20 mouse cellular contexts compared by ENCODE assay signal in genomic region chr3:28681866-28682265, GRCm38 (mm10). TPM values are rescaled to one million over a fixed set of nuclear protein-coding genes. Genes with fewer than 3 reads are reported as not detected.
A peak's percentile ranks its signal among the peaks of the same experiment; 100 is the strongest.
DNase-seq lines count a peak whose midpoint lies in the region; ATAC-seq and TF ChIP-seq lines count a peak whose summit lies in the region.
"Had no signal": no experiment of that assay in that cellular context is flagged by ENCODE, and none has a peak within 500 bp of the region (broad histone marks: within the 10 kb centered on the region; RNA-seq: fewer than 3 reads in every experiment).

No protein-coding gene starts in this region.

- no peaks in the 10 kb centered on the region for H3K27me3 ChIP-seq in heart, adult 2 months (ENCODE audit: control insufficient read depth, insufficient read depth, low read length)
- H3K27me3 ChIP-seq in intestine, postnatal 0 days (replicated peaks; ENCODE audit: control insufficient read depth, insufficient read depth, low read length) = no peaks in the 10 kb centered on the region
- no peaks in the 10 kb centered on the region for H3K27me3 ChIP-seq in hindbrain, embryonic 13.5 days
- no peaks in the 10 kb centered on the region for H3K27me3 ChIP-seq in cerebellum, adult 2 months (ENCODE audit: control insufficient read depth, insufficient read depth, low read length)
- H3K27me3 ChIP-seq: limb, embryonic 15.5 days; midbrain, embryonic 12.5 days had no signal

- no peak overlapping the region for H3K4me2 ChIP-seq in intestine, postnatal 0 days (replicated peaks; ENCODE audit: low read depth)
- H3K4me2 ChIP-seq in hindbrain, embryonic 13.5 days = no peak overlapping the region
- H3K4me2 ChIP-seq: hindbrain, embryonic 14.5 days; limb, embryonic 15.5 days; midbrain, embryonic 12.5 days had no signal

- intact Hi-C loops in heart, adult 2 months (cut with DNase I) = no loop called here

- peak; percentile 81 for DNase-seq in heart, adult 11 months
- no peak for DNase-seq in heart, adult 2 months
- peak; percentile 40 to 66 for DNase-seq in kidney, postnatal 36 days
- peak; percentile 21 for DNase-seq in mesoderm, embryonic 11.5 days (ENCODE audit: low read depth, low spot score)
- DNase-seq in layer of hippocampus, adult 8-10 months (ENCODE audit: low spot score in 2 of 2) = no peak
- DNase-seq in cerebellum, adult 2 months = no peak
- DNase-seq: adrenal gland, postnatal 10 days; cerebellum, adult 11-12 months; gastrocnemius, postnatal 14 days; heart, postnatal 10 days; thymus, adult 2 months had no signal

- no peaks in the 10 kb centered on the region for H3K79me2 ChIP-seq in heart, adult 2 months (replicated peaks; ENCODE audit: control insufficient read depth, insufficient read depth, low read length)

- H3K4me3 ChIP-seq in heart, adult 2 months = no peak overlapping the region
- H3K4me3 ChIP-seq in intestine, postnatal 0 days (ENCODE audit: low read depth, low read length) = no peak overlapping the region
- no peak overlapping the region for H3K4me3 ChIP-seq in hindbrain, embryonic 13.5 days
- no peak overlapping the region for H3K4me3 ChIP-seq in cerebellum, adult 2 months (replicated peaks; ENCODE audit: insufficient read depth, low read depth, low read length)
- H3K4me3 ChIP-seq: heart, embryonic 10.5 days; limb, embryonic 15.5 days; midbrain, embryonic 12.5 days had no signal

- no peak overlapping the region for H3K27ac ChIP-seq in heart, adult 2 months
- no peak overlapping the region for H3K27ac ChIP-seq in intestine, postnatal 0 days (ENCODE audit: low read depth, low read length)
- no peak overlapping the region for H3K27ac ChIP-seq in hindbrain, embryonic 13.5 days
- no peak overlapping the region for H3K27ac ChIP-seq in cerebellum, adult 2 months (ENCODE audit: insufficient read depth, low read length)
- H3K27ac ChIP-seq: heart, embryonic 10.5 days; hindbrain, embryonic 14.5 days; limb, embryonic 15.5 days; midbrain, embryonic 12.5 days had no signal

- no peak overlapping the region for H3K9ac ChIP-seq in heart, adult 2 months (ENCODE audit: low read depth, low read length)
- no peak overlapping the region for H3K9ac ChIP-seq in intestine, postnatal 0 days (ENCODE audit: low read depth, low read length)
- H3K9ac ChIP-seq in hindbrain, embryonic 13.5 days = no peak overlapping the region
- H3K9ac ChIP-seq: hindbrain, embryonic 14.5 days; limb, embryonic 15.5 days; midbrain, embryonic 12.5 days had no signal

- H3K36me3 ChIP-seq in heart, adult 2 months (ENCODE audit: control insufficient read depth, insufficient read depth, low read length) = no peaks in the 10 kb centered on the region
- H3K36me3 ChIP-seq in intestine, postnatal 0 days (ENCODE audit: control insufficient read depth, insufficient read depth) = no peaks in the 10 kb centered on the region
- no peaks in the 10 kb centered on the region for H3K36me3 ChIP-seq in hindbrain, embryonic 13.5 days
- H3K36me3 ChIP-seq: heart, embryonic 10.5 days; limb, embryonic 15.5 days; midbrain, embryonic 12.5 days had no signal

- 43% methylated on average over 6 of the region's 6 CpGs for WGBS in heart, adult 2 months
- 24% methylated on average over 6 of the region's 6 CpGs for WGBS in intestine, postnatal 0 days
- whole genome bisulfite sequencing in hindbrain, embryonic 13.5 days = 35% methylated on average over 6 of the region's 6 CpGs
- WGBS in cerebellum, adult 2 months = 45% methylated on average over 6 of the region's 6 CpGs

- TF ChIP-seq CTCF in heart, adult 2 months (IDR thresholded peaks at IDR 0.05) = no peak
- no peak for TF ChIP-seq CTCF in intestine, postnatal 0 days (IDR thresholded peaks at IDR 0.05; ENCODE audit: low read depth)
- no peak for TF ChIP-seq CTCF in cerebellum, adult 2 months (IDR thresholded peaks at IDR 0.05; ENCODE audit: borderline replicate concordance, insufficient read depth, low read depth, low read length)

- TF ChIP-seq POLR2A in heart, adult 2 months (IDR thresholded peaks at IDR 0.05; ENCODE audit: insufficient read depth, low read depth, low read length) = no peak
- no peak for TF ChIP-seq POLR2A in cerebellum, adult 2 months (IDR thresholded peaks at IDR 0.05; ENCODE audit: borderline replicate concordance, insufficient read depth, low read length)

- no peaks in the 10 kb centered on the region for H3K9me3 ChIP-seq in intestine, postnatal 0 days (ENCODE audit: control insufficient read depth)
- H3K9me3 ChIP-seq in hindbrain, embryonic 13.5 days = no peaks in the 10 kb centered on the region
- H3K9me3 ChIP-seq: heart, embryonic 10.5 days; limb, embryonic 15.5 days; midbrain, embryonic 12.5 days had no signal

- TF ChIP-seq EP300 in heart, adult 2 months (IDR thresholded peaks at IDR 0.05; ENCODE audit: insufficient read depth, low read depth, low read length) = no peak

- no peaks in the 10 kb centered on the region for H3K4me1 ChIP-seq in heart, adult 2 months (ENCODE audit: control insufficient read depth, insufficient read depth, low read length)
- peaks cover 4% of the 10 kb centered on the region; the same call in 1 of the 2 replicates for H3K4me1 ChIP-seq in intestine, postnatal 0 days (replicated peaks; ENCODE audit: control insufficient read depth, insufficient read depth, low read length)
- H3K4me1 ChIP-seq in hindbrain, embryonic 13.5 days (replicated peaks) = peaks cover 7% of the 10 kb centered on the region; the same call in 1 of the 2 replicates
- H3K4me1 ChIP-seq in cerebellum, adult 2 months (ENCODE audit: control insufficient read depth, insufficient read depth, low read length) = no peaks in the 10 kb centered on the region
- H3K4me1 ChIP-seq: limb, embryonic 15.5 days; midbrain, embryonic 12.5 days had no signal

- peak; percentile 81 for ATAC-seq in intestine, postnatal 0 days
- no peak for ATAC-seq in hindbrain, embryonic 13.5 days (ENCODE audit: low FRiP score)

RNA-seq across cellular contexts. Expression of gene Slc2a2, which starts 15.8 kb away (rescaled TPM):
- total RNA-seq in heart, adult 2 months (2021) = under 1 TPM in 1 of 2 experiments, not detected in 1; 0.05 TPM
- 0.14 and 0.35 TPM in 2 replicates for polyA plus RNA-seq in heart, adult 2 months (2012; rRNA removed)
- 106 TPM in 2 replicates for polyA plus RNA-seq in intestine, postnatal 0 days (2015; fragmentation: Nextera tagmentation; extraction: Ambion mirVana)
- 0.04 TPM in 1 of 2 replicates, not detected in the other for polyA plus RNA-seq in hindbrain, embryonic 13.5 days (2015; fragmentation: Nextera tagmentation; extraction: Ambion mirVana)
- total RNA-seq in layer of hippocampus, adult 8-10 months (2022) = under 1 TPM in 1 of 4 experiments, not detected in 3; 0.07 TPM
- polyA plus RNA-seq in cerebellum, adult 2 months (2012; rRNA removed) = 0.08 and 0.10 TPM in 2 replicates
- total RNA-seq: gastrocnemius, postnatal 14 days; layer of hippocampus, postnatal 10 days; left cerebral cortex, postnatal 14 days had no signal
- polyA plus RNA-seq: embryonic facial prominence, embryonic 14.5 days had no signal

Comparison
In these comparisons a context has a peak if more than half of its experiments do, and no peak if none do; other contexts are left out.
1. DNase-seq: peak in heart, adult 11 months (single experiment), kidney, postnatal 36 days (2 of 2) and mesoderm, embryonic 11.5 days (single experiment); none in heart, adult 2 months (0 of 2), layer of hippocampus, adult 8-10 months (0 of 2) and cerebellum, adult 2 months (0 of 2).
2. RNA of gene Slc2a2, which starts 15.8 kb away (polyA plus RNA-seq): 106 TPM in intestine, postnatal 0 days; 0.14 to 0.35 TPM in heart, adult 2 months, 0.08 to 0.10 TPM in cerebellum, adult 2 months and 0.04 TPM in hindbrain, embryonic 13.5 days; every median in the first group is over 10 times any median in the second.